Mouse (Mus musculus) olfactory bulb, adult 2 months (tissue): ENCODE data around the gene F11r. TPM values are rescaled to one million over a fixed set of nuclear protein-coding genes. Genes with fewer than 3 reads are reported as not detected.

Experiments
- H3K27ac ChIP-seq: fragments of 200-500 bp; 2 replicates; pipeline ENCODE4 v1.5.1; 2012; ENCODE audit warnings: low read depth, low read length; ENCODE audit not compliant: insufficient read depth
- H3K4me1 ChIP-seq: fragments of 200-500 bp; 2 replicates; pipeline ENCODE4 v1.6.1; 2012; ENCODE audit warnings: low read length; ENCODE audit not compliant: control insufficient read depth, insufficient read depth
- H3K4me3 ChIP-seq: fragments of 200-500 bp; 2 replicates; pipeline ENCODE4 v1.5.1; 2012; ENCODE audit warnings: mild to moderate bottlenecking, low read depth, low read length, moderate library complexity; ENCODE audit not compliant: insufficient read depth
- CTCF ChIP-seq: fragments of 200-500 bp; IDR thresholded peaks from 2 replicates; pipeline ENCODE4 v1.5.1; 2012; ENCODE audit warnings: low read depth, mild to moderate bottlenecking, low read length, moderate library complexity; ENCODE audit not compliant: insufficient read depth
- POLR2A ChIP-seq: fragments of 200-500 bp; IDR thresholded peaks from 2 replicates; pipeline ENCODE4 v1.6.1; 2012; ENCODE audit warnings: mild to moderate bottlenecking, low read depth, low read length, moderate library complexity; ENCODE audit not compliant: insufficient read depth
- WGBS: fragments of 180-500 bp; shearing (Covaris S2); methylation state at CpG from one replicate; pipeline ENCODE4 v1.1.7; 2018; 5-methylcytosine and 5-hydroxymethylcytosine counted together
- polyA plus RNA-seq: library from polyadenylated mRNA; stranded (reverse); fragments of >200 nt; gene quantifications from 2 replicates; pipeline ENCODE4 v1.2.4, GENCODE M21; 2012; ENCODE audit warnings: low replicate concordance; ENCODE audit not compliant: missing spikeins, insufficient read depth, insufficient read length

The F11r gene
- polyA plus RNA-seq, 1 experiment, result not detected

DNA sequence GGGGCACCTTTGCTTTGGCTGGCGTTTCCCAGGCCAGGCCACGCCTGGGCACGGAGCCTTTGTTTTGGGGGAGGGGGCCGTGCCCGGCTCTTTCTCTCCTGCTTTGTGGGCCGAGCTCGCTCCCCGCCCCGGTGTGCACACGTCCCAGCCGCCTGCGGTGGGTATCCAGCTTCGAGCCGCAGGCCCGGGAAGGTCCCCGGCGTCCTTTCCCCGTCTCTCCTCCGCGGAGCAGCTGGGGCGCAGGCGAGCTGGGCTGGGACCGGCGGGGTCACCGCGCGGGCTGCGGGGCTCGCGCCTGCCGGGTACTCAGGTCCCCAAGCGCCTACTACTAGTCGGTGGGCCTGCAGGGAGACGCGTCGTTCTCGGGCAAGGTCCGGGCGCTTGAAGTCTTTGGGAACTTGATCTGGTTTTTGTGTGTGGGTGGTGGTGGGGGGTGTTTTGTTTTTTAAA, 25.8 kb upstream of the F11r start:
- peak overlapping the region; percentile 94 for H3K27ac ChIP-seq
- WGBS, result under 1% methylated on average over 39 of the region's 39 CpGs
- TF ChIP-seq CTCF (no peak), POLR2A (no peak)
- H3K4me3 ChIP-seq, result peak overlapping the region; percentile 92
- H3K4me1 ChIP-seq, result peaks cover 15% of the 10 kb centered on the region

DNA sequence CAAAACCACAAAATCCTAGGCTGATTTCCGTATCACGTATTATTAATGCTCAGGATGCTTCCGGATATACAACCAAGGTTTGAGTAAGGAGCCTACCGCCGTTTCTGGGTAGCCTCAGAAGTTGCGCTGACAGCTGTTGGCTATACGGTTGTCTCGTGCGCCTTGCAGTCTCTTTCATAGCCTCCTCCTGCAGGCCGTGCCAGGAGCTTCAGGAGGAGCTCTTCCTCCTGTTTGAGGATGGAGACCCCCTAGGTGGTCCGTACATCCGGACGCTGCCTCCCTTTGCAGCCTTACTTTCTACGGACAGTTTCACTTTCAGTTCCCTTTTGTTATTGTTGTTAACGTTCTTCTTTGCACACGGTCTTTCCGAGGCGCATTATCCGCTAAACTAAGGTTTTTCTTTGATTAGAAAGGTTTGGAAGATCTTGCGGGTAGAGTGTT, 25.3 kb upstream of the F11r start:
- WGBS, result under 1% methylated on average over 20 of the region's 20 CpGs

DNA sequence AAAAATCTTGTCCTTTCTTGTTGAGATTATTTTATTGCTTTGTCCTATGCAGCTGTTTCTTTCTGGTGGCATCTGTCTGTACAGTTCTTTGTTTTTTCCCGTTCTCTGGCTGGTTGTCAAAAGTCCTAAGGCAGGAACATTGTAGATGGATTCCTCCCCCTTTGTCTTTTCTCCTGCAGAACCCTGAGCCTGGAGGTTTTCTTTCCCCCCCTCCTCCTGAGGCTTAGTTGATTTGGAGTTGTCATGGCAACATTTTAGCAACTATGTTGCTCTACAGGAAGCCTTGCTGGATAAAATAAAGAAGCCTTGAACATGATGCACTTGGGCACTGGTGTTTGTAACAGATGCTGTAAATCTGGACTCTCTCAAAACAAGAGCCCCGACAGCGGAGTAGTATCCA, 24.9 kb upstream of the F11r start:
- H3K4me3 ChIP-seq, result peak overlapping the region; percentile 92
- peaks cover 15% of the 10 kb centered on the region for H3K4me1 ChIP-seq
- H3K27ac ChIP-seq, result no peak overlapping the region
- 11% methylated on average over 3 of the region's 3 CpGs for WGBS
- TF ChIP-seq CTCF (no peak), POLR2A (no peak)

More for the DNA sequence above, 25.3 kb upstream of the F11r start:
- H3K4me3 ChIP-seq, result peak overlapping the region; percentile 92
- peak overlapping the region; percentile 94 for H3K27ac ChIP-seq
- peaks cover 15% of the 10 kb centered on the region for H3K4me1 ChIP-seq
- TF ChIP-seq CTCF, result no peak
- TF ChIP-seq POLR2A, result no peak

DNA sequence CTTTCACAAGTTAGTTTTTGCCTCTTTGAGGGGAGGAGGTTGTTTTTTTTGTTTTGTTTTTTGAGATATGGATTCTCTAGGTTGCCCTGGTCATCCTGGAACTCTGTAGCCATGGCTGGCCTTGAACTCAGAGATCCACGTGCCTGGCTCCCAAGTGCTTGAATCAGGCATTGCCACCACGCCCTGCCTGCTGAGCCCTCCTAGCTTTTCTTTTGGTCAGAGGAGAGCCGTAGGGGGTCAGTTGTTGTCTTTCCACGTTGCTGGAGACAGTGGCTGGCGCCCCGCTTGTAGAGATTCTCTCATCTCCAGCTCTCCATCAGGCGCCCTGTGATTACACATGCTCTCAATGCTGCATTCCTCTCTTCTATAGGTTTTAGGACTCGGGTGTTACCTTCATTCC, 23.7 kb upstream of the F11r start:
- Histone ChIP-seq H3K4me1 (peaks cover 15% of the 10 kb centered on the region), H3K4me3 (no peak overlapping the region), H3K27ac (no peak overlapping the region)
- TF ChIP-seq POLR2A, result no peak
- no peak for TF ChIP-seq CTCF
- 77% methylated on average over 8 of the region's 8 CpGs for WGBS

DNA sequence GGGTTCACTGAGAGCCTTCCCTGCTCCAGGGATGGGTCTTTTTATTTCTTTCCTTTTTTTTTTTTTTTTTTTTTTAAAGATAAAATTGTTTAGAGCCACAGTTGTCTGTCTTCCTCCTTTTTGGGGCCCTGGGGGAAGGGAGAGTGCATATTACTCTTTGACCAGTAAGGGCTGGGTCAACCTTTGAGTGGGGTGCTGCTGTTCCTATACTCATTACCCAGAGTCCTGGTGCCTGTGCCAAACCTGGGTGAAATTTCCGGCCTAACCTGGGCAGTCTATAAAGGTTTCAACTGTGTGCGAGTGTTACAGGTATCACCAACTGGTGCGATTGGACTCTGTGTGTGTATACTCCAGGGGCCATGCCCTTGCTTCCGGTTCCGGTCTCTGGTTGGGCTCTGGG, 18.7 kb upstream of the F11r start, which contains the start of gene Tstd1:
Gene Tstd1, plus strand, starts transcription at position 213 of the 400 bp plus-strand sequence.
- Histone ChIP-seq H3K4me1 (peaks cover 7% of the 10 kb centered on the region), H3K4me3 (no peak within 1 kb of the TSS), H3K27ac (no peak within 1 kb of the TSS)
- WGBS, result 93% methylated on average over 5 of the region's 5 CpGs
- TF ChIP-seq CTCF (no peak), POLR2A (no peak)

DNA sequence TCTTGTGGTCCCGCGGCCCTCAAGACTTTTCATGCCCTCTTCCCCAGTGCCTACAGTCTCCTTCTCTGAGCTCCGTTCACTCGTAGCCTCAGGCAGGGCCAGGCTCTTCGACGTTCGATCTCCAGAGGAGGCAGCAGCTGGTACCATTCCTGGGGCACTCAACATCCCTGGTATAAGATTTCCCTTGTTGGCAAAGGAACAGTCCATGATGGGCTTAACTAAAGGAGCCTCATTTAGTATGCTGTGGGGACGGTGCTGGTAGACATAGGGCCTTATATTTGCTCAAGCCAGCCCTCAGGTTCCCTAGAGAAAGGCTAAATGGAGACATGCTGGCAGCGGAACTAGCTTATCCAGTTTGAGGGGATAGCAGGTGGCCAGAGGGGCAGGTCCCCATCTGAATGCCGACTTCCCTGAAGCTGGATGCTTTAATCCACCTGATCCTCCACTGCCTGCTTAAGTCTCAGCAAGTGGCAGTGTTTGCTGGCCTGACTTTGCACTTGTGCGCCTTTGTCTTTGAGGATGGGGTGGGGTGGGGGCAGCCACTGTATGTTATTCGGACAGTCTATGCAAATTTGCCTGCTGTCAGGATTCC, 17.9 kb upstream of the F11r start:
- Histone ChIP-seq H3K4me1 (peaks cover under 1% of the 10 kb centered on the region; the same call in 1 of the 2 replicates), H3K4me3 (no peak overlapping the region), H3K27ac (no peak overlapping the region)
- 57% methylated on average over 12 of the region's 12 CpGs for WGBS
- no peak for TF ChIP-seq POLR2A
- TF ChIP-seq CTCF, result no peak

DNA sequence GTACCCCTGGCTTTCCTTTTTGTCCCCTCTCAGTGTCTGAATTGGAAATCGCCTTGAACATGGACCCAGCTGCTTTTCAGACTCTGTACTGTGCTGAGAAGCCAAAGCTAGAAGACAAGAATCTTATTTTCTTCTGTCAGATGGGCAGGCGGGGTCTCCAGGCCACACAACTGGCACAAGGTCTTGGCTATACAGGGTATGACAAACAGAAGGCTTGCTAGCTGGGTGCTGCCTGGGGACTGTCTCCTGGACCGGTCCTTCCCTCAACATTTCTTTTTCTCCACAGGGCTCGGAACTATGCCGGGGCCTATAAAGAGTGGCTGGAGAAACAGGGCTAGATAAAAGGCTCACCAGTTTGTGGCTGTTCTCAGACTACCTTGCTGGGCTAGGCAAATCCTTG, 17.4 kb upstream of the F11r start:
- Histone ChIP-seq H3K27ac (no peak overlapping the region), H3K4me1 (no peaks in the 10 kb centered on the region), H3K4me3 (no peak overlapping the region)
- TF ChIP-seq POLR2A (no peak), CTCF (no peak)
- 65% methylated on average over 5 of the region's 5 CpGs for WGBS

DNA sequence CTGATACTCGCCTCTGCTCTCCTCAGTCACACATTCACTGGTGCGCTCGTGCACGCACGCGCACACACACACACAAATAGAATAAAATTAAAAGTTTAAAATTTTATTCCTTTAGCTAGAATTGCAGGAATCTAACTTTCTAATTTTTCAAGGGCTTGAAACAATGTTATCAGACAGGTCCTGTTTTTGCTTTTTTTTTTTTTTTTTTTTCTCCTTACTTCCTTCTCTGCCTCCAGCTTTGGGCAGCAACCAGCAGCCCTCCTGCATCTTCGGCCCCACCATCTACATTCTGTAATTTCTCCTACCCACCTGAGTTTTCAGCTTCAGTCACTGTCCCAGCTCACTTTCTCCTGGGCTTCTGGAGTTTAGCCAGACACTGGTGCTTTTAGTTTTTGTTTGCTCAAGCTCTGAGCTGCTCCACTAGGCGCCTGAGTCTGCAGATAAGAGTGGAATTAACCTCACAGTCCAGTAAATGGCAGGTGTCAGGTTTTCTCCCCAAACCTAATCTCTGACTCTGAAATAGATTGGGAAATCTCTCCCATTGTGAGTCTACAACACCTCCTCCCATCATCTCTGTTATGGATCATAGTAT, 14.7 kb upstream of the F11r start:
- no peak overlapping the region for H3K27ac ChIP-seq
- no peak for TF ChIP-seq CTCF
- no peak for TF ChIP-seq POLR2A
- WGBS, result 90% methylated on average over 8 of the region's 8 CpGs
- H3K4me1 ChIP-seq, result no peaks in the 10 kb centered on the region
- no peak overlapping the region for H3K4me3 ChIP-seq

DNA sequence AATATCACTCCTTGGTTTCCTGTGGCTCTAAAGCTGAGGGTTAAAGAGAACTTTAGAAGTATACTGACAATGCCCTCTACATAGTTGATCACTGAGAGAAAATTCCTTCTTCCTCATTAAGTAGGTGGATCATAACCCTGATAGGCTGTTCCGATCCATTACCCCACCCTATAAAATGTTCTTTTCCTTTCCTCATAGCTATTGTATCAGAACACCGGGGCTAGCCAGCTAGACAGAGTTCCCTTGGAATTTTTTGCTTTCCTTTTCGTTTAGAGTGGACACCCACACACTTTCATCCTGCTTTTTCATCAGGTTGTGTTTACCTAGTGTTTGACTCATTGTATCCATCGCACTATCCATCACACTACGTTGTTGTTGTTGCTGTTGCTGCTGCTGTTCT, 12.7 kb upstream of the F11r start:
- 69% methylated on average over 5 of the region's 5 CpGs for WGBS
- no peaks in the 10 kb centered on the region for H3K4me1 ChIP-seq
- H3K4me3 ChIP-seq, result no peak overlapping the region
- H3K27ac ChIP-seq, result no peak overlapping the region
- TF ChIP-seq POLR2A (no peak), CTCF (no peak)
